Mouse (Mus musculus): ENCODE results near the gene Atg4d.
"Not testable (repeated sequence)": the region's sequence is repeated elsewhere in the genome, so short reads cannot be mapped to it uniquely, and the experiment has no call there.

The Atg4d gene

DNA sequence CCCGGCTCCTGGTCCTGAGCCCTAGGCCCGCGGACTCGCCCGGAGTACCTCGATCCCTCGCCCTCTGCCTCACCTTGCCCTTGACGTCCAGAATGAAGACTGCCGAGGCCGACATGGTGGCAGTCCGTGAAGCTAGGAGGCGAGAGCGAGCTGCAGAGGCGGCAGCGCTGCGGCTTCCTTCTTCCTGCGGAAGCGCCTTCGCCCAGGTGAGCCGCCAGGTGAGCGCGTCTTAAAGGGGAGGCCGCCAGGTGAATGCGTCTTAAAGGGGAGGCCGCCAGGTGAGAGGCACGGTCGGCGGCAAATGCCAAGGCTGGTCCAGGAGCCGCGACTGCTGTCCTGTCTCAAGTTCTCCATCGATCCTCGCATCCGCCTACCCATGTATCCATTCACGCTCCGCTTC lies 47.0 kb downstream of the Atg4d start, which contains the start of gene Ap1m2:
Ap1m2 (minus strand) TSS at position 204 of the 400 bp plus-strand sequence.
- DNase-seq (ENCODE audit: low read depth, low spot score) = no peak

DNA sequence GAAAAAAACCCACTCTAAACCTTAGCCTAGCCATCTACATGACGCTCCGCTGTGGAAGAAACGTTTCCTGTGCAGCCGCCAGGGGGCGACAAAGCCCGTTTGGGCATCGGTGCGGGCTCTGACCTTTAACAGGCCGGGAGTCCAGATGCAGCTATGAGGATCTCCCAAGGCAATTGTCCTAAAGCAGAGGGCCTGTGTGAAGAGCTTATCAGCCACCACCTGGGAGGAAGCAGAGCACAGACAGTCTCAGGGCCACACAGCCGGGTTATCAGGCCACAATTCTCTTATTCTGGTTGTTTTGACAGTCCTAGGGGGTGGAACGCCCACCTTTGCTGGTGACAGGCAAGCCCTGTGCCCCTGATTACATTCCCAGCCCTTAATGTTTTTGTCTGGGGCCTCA lies 48.3 kb downstream of the Atg4d start:
- peak; percentile 79 for DNase-seq (ENCODE audit: low read depth, low spot score)

DNA sequence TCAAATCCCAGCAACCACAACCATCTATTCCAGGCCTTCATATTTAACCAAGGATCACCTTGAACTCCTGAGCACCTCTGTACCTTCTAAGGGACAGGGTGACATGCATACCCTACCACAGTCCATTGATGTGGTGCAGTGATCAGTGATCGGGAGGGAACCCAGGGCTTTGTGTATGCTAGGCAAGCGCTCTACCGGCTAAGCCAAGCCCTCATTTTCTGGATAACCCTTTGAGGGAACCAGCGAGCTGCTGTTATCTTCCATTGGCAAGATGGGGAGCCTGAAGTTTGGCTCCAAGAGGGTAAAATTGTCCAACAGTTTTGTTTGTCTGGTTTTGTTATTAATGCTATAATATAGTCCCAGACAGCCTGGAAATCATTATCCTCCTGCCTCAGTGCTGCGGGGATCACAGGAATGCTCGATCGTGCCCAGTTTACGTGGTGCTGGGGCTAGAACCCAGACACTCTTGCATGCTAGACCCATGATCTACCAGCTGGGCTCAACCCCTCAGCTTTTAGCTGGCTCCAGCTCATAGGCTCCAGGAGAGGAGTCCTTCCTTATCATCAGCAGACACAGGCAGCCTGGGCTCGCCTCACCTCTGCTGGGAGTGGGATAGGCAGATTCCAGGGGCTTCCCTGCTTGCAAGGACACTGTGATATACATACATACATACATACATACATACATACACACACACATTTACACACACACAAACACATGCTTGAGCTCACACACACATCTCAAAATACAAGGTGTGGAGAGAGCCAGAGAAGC lies 49.5 kb downstream of the Atg4d start:
- DNase-seq (ENCODE audit: low read depth, low spot score) = no peak

DNA sequence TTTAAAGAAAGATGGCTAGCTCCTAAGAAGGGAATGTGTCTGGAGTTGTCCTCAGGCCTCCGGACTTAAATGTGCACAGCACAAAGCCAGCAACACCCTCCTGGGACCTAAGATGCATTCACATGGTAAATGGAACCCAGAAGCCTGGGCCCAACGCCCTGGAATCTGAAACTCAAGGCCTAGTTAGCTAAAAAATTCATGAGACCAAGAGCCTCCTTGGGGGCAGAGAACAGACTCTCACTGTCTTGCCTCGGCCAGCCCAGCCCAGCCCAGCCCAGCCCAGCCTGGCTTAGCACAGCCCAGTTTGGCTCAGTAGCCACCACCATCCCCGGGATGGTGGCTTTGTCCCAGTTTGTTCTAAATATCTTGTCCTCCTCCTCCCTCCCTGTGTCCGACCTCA lies 50.3 kb downstream of the Atg4d start:
- DNase-seq (ENCODE audit: low read depth, low spot score) = no peak

DNA sequence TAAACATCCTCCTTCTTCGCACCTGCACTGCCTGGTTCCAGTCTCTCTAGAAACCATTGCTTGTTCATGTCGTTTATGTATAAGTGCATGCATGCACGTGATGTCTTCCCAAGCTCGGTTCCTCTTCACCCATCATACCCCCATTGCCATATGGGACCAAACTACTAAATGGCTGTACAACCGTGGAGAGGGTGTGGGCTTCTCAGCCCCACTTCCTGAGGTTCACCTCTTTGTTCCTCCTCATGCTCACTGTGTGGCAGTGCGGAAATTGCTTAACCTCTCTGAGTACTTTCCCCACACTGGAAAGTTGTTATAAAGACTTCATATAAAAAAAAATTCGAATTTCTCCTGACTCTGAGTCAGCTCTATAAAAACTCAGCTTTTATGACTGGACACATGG lies 51.6 kb downstream of the Atg4d start:
- no peak for DNase-seq (ENCODE audit: low read depth, low spot score)

DNA sequence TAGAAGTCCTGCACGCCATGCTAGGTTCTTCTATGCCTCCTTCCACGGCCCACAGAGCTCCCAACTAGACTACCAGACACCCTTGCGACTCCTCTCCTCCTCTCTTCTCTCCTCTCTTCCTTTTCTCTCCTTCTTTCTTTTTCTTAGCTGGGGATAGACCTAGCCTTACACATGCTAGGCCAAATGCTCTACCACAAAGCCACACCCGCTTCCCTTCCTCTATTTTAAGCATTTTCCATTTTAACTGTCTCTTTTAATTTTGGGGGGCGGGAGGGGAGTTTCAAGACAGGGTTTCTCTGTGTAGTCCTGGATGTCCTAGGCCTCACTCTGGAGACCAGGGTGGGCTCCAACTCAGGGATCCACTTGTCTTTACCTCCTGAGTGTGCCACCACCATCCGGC lies 53.7 kb downstream of the Atg4d start:
- DNase-seq (ENCODE audit: low read depth, low spot score) = no peak

DNA sequence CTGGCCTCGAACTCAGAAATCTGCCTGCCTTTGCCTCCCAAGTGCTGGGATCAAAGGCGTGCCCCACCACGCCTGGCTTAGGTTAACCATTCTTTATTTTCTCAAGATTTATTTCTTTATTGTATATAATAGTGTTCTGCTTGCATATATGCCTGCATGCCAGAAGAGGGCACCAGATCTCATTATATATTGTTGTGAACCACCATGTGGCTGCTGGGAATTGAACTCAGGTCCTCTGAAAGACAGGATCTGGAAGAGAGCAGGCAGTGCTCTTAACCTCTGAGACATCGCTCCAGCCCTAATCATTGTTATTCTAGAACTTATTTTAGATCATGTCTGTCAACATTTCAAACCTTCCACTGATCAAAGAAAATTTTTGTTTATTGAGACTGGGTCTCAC lies 54.4 kb downstream of the Atg4d start:
- DNase-seq (ENCODE audit: low read depth, low spot score) = no peak

DNA sequence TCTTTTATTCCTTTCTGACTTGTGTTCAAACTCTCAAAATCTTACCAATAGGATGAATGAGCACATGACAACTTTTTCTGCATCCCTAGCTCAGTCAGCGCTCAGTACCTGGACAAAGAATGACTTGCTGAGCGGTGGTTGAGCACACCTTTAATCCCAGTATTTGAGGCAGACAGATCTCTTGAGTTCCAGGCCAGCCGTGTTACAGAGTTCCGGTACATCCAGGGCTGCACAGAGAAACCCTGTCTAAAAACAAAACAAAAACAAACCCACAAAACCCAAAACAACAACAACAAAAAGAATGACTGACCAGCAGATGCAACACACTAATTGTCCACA lies 55.2 kb downstream of the Atg4d start:
- DNase-seq (ENCODE audit: low read depth, low spot score) = no peak

DNA sequence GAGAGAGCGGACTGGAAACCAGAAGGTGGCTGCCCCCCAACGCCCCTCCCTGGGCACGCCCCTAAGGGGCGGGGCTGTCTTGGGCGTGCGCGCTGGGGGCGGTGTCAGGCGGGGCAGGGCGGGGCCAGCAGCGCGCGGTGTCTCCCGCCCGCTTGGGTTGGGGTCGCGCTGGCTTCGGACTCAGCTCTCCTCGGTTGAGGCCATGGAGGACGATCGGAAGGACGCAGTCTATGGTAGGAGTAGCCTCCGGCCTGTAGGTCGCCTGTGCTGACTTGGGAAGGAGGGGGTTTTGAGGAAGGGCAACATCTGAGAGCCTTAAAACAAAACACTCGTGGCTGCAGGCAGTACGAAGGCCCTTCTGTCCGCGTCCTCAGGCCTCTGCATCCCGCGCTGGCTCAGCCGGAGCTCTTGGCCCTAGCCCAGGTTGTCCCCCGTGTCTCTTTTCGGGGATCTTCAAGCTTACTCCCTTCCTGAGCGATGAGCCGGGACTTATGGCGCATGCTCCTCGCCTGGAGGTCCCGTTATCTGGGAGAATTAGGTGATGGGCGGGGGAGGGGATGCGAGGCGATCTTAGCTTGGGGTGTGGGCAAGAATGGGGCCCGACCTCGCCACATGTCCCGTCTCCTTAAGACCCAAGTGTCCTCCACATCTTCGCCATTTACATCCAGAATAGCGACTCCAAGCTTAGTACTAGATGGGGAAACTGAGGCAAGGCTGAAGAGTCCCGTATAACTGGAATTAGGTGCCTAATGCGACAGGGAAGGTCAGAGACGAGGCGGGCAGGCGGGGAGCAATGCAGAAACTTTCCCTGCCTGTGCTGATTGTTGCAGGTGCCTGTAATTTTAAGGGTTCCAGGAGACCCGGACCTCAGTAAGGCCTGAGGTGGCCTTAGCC lies 55.8 kb downstream of the Atg4d start, which contains the start of gene Slc44a2:
Slc44a2 (plus strand) TSS at position 80 of the 894 bp plus-strand sequence.
- DNase-seq (ENCODE audit: low read depth, low spot score) = peak; percentile 73

DNA sequence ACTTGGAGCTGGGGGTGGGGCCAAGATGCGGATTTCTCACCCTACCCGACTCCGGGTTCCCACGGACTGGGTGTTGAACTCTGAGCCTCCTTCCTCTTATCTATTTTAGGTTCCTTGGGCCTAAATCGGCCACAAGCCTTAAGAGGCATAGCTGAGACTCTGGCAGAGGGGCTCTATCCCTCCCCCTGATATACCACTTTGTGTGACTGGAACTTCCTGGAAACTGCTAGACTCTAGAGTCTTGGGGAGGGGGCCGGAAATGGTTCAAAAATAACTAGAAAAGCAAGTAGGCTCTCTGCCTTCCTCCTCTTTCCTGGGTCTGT lies 56.4 kb downstream of the Atg4d start:
- peak; percentile 30 for DNase-seq (ENCODE audit: low read depth, low spot score)

DNA sequence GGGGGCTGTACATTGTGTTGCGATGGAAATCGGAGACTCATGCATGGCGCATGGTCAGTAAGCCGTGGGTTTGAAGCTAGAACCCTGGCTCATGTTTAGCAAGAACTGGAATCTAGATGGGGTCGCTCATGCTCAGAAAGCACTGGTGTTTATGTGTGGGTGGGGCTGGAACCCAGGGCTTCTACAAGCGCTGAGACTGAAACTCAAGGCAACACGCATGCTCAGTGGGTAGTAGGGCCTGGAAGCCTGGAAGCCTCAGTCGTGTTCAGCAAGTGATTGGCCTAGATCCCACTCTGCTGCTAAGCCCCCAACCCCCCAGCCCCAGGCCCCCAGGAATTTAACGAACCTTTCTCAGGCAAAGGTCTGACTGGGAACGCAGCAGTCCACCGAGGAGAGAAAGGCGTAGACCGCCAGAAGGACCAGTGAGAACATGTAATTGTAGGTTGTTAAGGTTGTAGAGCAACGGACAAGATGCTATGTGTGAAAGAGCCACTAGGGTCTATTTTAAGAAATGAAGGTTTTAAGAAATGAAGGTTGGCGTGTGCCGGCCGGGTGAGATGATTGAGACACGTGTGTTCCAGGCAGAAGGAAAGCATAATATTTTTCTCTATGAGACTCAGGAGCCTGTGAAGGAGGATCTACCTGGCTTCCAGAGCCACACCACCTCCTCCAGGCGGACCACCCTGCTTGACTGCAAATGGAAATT lies 57.3 kb downstream of the Atg4d start:
- DNase-seq (ENCODE audit: low read depth, low spot score) = no peak

DNA sequence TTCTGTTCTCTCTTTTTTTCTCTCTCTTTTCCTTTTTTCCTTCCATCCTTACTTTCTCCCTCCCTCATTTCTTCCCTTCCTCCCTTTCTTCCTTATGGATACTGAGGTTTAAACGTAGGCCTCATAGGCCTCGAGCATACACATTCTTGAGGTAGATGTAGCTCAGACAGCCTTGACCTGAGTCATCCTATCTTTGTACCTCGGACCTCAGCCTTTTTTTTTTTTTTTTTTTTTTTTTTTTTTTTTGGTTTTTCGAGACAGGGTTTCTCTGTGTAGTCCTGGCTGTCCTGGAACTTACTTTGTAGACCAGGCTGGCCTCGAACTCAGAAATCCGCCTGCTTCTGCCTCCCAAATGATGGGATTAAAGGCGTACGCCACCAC lies 57.8 kb downstream of the Atg4d start:
- DNase-seq (ENCODE audit: low read depth, low spot score) = not testable (repeated sequence)

DNA sequence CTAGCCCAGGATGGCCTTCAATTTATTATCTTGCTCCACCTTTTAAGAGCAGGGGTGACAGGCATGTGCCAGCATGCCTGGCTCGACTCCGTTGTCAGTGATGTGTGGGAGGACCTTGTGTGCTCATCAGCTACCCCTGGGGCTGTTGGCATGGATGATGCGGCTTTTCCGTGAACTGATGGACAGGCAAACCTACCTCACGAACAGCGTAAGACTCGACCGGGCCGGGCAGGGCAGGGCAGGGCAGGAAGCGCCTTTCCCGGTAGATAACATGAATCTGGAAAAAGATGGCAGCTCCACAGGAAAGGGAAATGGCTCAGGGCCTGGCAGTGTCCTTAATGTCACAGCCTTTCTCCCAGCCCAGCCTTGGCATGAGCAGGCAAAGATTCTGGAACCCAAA lies 59.2 kb downstream of the Atg4d start:
- DNase-seq (ENCODE audit: low read depth, low spot score) = no peak
